Mouse (Mus musculus): ENCODE measurements around the gene Acaca. TPM values are rescaled to one million over a fixed set of nuclear protein-coding genes. Genes with fewer than 3 reads are reported as not detected.

The Acaca gene
- polyA plus RNA-seq, 1 experiment from 2014 or later = 10.9 TPM

DNA sequence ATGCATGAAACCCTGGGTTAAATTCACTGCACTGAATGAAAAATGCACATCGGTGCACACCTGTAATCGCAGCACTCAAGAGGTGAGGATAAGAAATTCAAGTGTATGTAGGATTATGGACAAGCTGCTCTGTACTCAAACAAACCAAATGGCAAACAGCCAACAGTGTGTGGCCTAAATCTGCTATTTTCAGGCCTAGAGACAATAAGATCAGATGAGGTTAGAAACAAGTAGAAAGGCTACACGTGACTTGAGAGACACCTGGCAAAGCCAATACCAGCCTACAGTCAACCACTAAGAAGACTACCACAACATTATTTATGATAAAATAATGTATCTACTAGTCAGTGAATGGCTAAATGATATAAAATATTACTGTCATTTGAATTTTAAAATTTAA, 310.9 kb downstream of the Acaca start:
- Histone ChIP-seq H3K79me2 (ENCODE audit: inconsistent target) (no peaks in the 10 kb centered on the region), H3K27ac (no peak overlapping the region), H3K4me3 (ENCODE audit: inconsistent target) (no peak overlapping the region), H3K36me3 (ENCODE audit: inconsistent target) (peaks cover 5% of the 10 kb centered on the region; the same call in 1 of the 2 replicates)
- WGBS (ENCODE audit: missing documents) = 100% methylated on average over 3 of the region's 3 CpGs

DNA sequence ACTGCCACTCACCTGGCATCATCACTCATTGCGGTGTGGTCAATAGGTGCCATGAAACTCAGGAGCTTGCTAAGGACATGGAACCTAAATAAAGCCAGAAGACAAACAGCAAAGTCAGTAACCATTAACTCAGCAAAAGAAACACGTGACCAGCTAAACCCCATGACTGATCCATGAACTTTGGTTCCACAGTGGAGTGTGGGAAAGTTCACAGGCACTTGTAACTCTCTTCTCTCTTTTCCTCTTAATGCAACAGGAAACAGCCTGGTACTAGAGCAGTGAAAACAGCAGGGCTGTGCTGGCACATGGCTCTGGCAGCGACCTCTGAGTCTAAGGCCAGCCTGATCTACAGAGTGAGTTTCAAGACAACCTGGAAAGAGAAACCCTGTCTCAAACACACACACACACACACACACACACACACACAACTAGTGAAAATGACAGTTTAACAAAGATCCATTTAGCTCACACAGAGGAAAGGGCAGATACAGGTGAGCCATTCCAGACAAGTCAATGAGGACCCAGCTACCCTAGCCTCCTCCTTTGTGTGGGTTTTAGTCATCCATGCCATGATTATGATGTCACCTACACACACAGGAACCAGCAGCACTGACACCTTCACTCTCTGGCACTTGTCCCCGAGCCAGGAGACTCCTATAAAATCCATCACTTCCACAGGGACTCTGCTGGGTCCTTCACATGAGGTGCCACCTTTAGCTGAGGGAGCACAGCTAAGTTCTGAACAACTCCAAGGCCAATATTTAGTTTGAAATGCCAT, 313.3 kb downstream of the Acaca start:
- H3K4me3 ChIP-seq (ENCODE audit: inconsistent target) = no peak overlapping the region
- no peaks in the 10 kb centered on the region for H3K79me2 ChIP-seq (ENCODE audit: inconsistent target)
- H3K27ac ChIP-seq = no peak overlapping the region; the same call in 1 of the 2 replicates
- peaks cover 4% of the 10 kb centered on the region; the same call in 1 of the 2 replicates for H3K36me3 ChIP-seq (ENCODE audit: inconsistent target)
- WGBS (ENCODE audit: missing documents) = 95% methylated on average over 4 of the region's 4 CpGs

Other genes with a start within 250 kb of the Acaca start
- 21.9 to 26.8 TPM (median 25.7 TPM) in 3 replicates for gene Ddx52, start 187.6 kb upstream of the Acaca start, polyA plus RNA-seq (2018)
- 18.6 to 22.1 TPM (median 20.4 TPM) in 3 replicates for gene Synrg, start 165.2 kb upstream of the Acaca start, polyA plus RNA-seq (2018)
- gene Dusp14, start 60.4 kb upstream of the Acaca start, polyA plus RNA-seq (2018) = 0.43 to 1.8 TPM in 2 of 3 replicates, not detected in the other
- gene Tada2a, start 72 bp upstream of the Acaca start, polyA plus RNA-seq (2018) = 5.3 to 8.6 TPM (median 7.5 TPM) in 3 replicates
- gene Gm11437, start 37.8 kb downstream of the Acaca start, polyA plus RNA-seq (2018) = not detected in 3 replicates

All from macrophage (primary cell).